ENCODE assay signal across 7 mouse cellular contexts in the genomic region with DNA sequence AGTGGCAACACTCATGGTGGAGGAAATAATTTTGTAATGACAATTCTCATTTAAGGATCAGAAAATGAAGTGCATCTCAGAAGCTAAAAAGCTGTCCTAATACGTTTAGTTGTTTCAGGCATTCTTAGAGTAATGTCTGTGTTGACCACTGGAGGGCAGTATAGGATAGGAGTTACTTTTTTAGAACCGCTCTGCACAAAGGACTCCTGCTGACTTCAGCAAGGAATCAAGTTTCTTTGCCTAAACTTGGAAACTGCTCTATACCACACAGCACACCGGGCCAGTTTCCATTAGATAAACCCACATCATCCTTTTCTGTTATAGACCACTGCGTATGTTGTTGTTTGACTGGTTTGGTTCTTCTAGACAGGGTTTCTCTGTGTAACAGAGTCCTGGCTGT. TPM values are rescaled to one million over a fixed set of nuclear protein-coding genes. Genes with fewer than 3 reads are reported as not detected.
DNase-seq lines count a peak whose midpoint lies in the region; ATAC-seq and TF ChIP-seq lines count a peak whose summit lies in the region.

No protein-coding gene starts in this region.

- H3K36me3 ChIP-seq in MEL (ENCODE audit: control insufficient read depth in 1 of 2, insufficient read depth in 2 of 2, low read length in 2 of 2), result no peaks in the 10 kb centered on the region; a peak in 1 of 4 replicates
- H3K36me3 ChIP-seq in heart, embryonic 12.5 days, result no peaks in the 10 kb centered on the region
- no peaks in the 10 kb centered on the region for H3K36me3 ChIP-seq in kidney, embryonic 16.5 days (ENCODE audit: insufficient read depth, low read length)
- H3K36me3 ChIP-seq in liver, embryonic 14.5 days (replicated peaks; ENCODE audit: control insufficient read depth, insufficient read depth, low read depth), result no peaks in the 10 kb centered on the region

- ATAC-seq in heart, embryonic 12.5 days (ENCODE audit: insufficient number of reproducible peaks, low FRiP score), result peak; percentile 48; the same call in 1 of the 2 replicates
- ATAC-seq in kidney, embryonic 16.5 days (ENCODE audit: low FRiP score, low TSS enrichment), result peak; percentile 67; the same call in 1 of the 2 replicates
- ATAC-seq in liver, embryonic 14.5 days (ENCODE audit: insufficient read depth), result no peak; the same call in 1 of the 2 replicates
- ATAC-seq in neutrophil, adult 5-6 weeks (ENCODE audit: extremely low read depth, insufficient number of reproducible peaks, low FRiP score, poor library complexity, severe bottlenecking), result peak; percentile 84

- H3K27ac ChIP-seq in MEL (ENCODE audit: control insufficient read depth, low read depth, low read length), result no peak overlapping the region
- no peak overlapping the region for H3K27ac ChIP-seq in heart, embryonic 12.5 days (ENCODE audit: poor library complexity, severe bottlenecking)
- no peak overlapping the region for H3K27ac ChIP-seq in kidney, embryonic 16.5 days (ENCODE audit: low read length)
- no peak overlapping the region for H3K27ac ChIP-seq in liver, embryonic 14.5 days

- no peaks in the 10 kb centered on the region for H3K9me3 ChIP-seq in MEL (replicated peaks; ENCODE audit: insufficient read depth, low read length)
- H3K9me3 ChIP-seq in heart, embryonic 12.5 days (replicated peaks), result no peaks in the 10 kb centered on the region
- no peaks in the 10 kb centered on the region for H3K9me3 ChIP-seq in kidney, embryonic 16.5 days (ENCODE audit: low read length)
- no peaks in the 10 kb centered on the region for H3K9me3 ChIP-seq in liver, embryonic 14.5 days (ENCODE audit: control insufficient read depth, low read length)

- no peak overlapping the region for H3K9ac ChIP-seq in MEL (ENCODE audit: control insufficient read depth, low read depth, low read length, poor library complexity, severe bottlenecking)
- no peak overlapping the region for H3K9ac ChIP-seq in heart, embryonic 12.5 days
- no peak overlapping the region for H3K9ac ChIP-seq in kidney, embryonic 16.5 days (replicated peaks; ENCODE audit: low read length)
- H3K9ac ChIP-seq in liver, embryonic 14.5 days (replicated peaks), result no peak overlapping the region

- TF ChIP-seq EP300 in MEL (IDR thresholded peaks at IDR 0.05; ENCODE audit: low read depth in 1 of 2, low read length in 2 of 2), result no peak
- TF ChIP-seq EP300 in liver, embryonic 14.5 days (IDR thresholded peaks at IDR 0.05; ENCODE audit: low read depth), result no peak

- no peak for TF ChIP-seq POLR2A in MEL (IDR thresholded peaks at IDR 0.05; ENCODE audit: control insufficient read depth in 1 of 2, insufficient read depth in 1 of 2, low read depth in 1 of 2, low read length in 2 of 2, poor library complexity in 1 of 2)

- peak; percentile 85 for DNase-seq in CD4-positive, CD25-positive, alpha-beta regulatory T cell, adult 2 months (ENCODE audit: low read depth, low spot score)
- peak; percentile 86 for DNase-seq in MEL (ENCODE audit: low read depth, low spot score)
- peak; percentile 84 for DNase-seq in embryo, embryonic 10 days (ENCODE audit: low spot score)
- peak; percentile 45 to 50 (median 49) for DNase-seq in liver, embryonic 14.5 days (ENCODE audit: low read depth in 3 of 3, low spot score in 3 of 3)

- H3K79me2 ChIP-seq in MEL (ENCODE audit: control insufficient read depth, insufficient read depth, low read length, poor library complexity), result no peaks in the 10 kb centered on the region

- no peak overlapping the region for H3K4me2 ChIP-seq in heart, embryonic 12.5 days
- no peak overlapping the region for H3K4me2 ChIP-seq in kidney, embryonic 16.5 days (replicated peaks; ENCODE audit: low read depth, low read length)
- no peak overlapping the region for H3K4me2 ChIP-seq in liver, embryonic 14.5 days (ENCODE audit: low read depth)

- H3K4me1 ChIP-seq in MEL (ENCODE audit: control insufficient read depth in 1 of 2, insufficient read depth in 2 of 2, low read length in 2 of 2), result no peaks in the 10 kb centered on the region
- no peaks in the 10 kb centered on the region for H3K4me1 ChIP-seq in heart, embryonic 12.5 days (replicated peaks)
- no peaks in the 10 kb centered on the region for H3K4me1 ChIP-seq in kidney, embryonic 16.5 days (ENCODE audit: insufficient read depth, low read length)
- H3K4me1 ChIP-seq in liver, embryonic 14.5 days (replicated peaks; ENCODE audit: control insufficient read depth in 2 of 2, insufficient read depth in 2 of 2, low read length in 1 of 2), result peaks cover 2 to 3% of the 10 kb centered on the region in 2 experiments; a peak in 2 of 4 replicates

- no peak overlapping the region for H3K4me3 ChIP-seq in MEL (ENCODE audit: control insufficient read depth in 1 of 2, insufficient read depth in 1 of 2, low read depth in 2 of 2, low read length in 2 of 2)
- no peak overlapping the region for H3K4me3 ChIP-seq in heart, embryonic 12.5 days
- no peak overlapping the region for H3K4me3 ChIP-seq in kidney, embryonic 16.5 days (ENCODE audit: low read length)
- no peak overlapping the region for H3K4me3 ChIP-seq in liver, embryonic 14.5 days (ENCODE audit: insufficient read depth in 1 of 2, low read depth in 2 of 2, low read length in 2 of 2)

- TF ChIP-seq CTCF in MEL (IDR thresholded peaks at IDR 0.05 in 2 of 3, conservative IDR thresholded peaks at IDR 0.05 in 1 of 3; ENCODE audit: control insufficient read depth in 1 of 3, insufficient read depth in 1 of 3, low read depth in 2 of 3, low read length in 3 of 3, poor library complexity in 1 of 3, severe bottlenecking in 1 of 3), result peak; percentile 39 to 90 (median 62)
- TF ChIP-seq CTCF in liver, embryonic 14.5 days (IDR thresholded peaks at IDR 0.05; ENCODE audit: low read depth), result peak; percentile 68

- 27% methylated on average over 4 of the region's 4 CpGs for WGBS in heart, embryonic 12.5 days
- WGBS in kidney, embryonic 16.5 days, result 23% methylated on average over 4 of the region's 4 CpGs
- 22% methylated on average over 4 of the region's 4 CpGs for WGBS in liver, embryonic 14.5 days (ENCODE audit: insufficient replicate concordance)

- no peaks in the 10 kb centered on the region for H3K27me3 ChIP-seq in MEL (ENCODE audit: control insufficient read depth in 1 of 2, insufficient read depth in 2 of 2, low read length in 2 of 2)
- no peaks in the 10 kb centered on the region for H3K27me3 ChIP-seq in heart, embryonic 12.5 days (replicated peaks)
- H3K27me3 ChIP-seq in kidney, embryonic 16.5 days (ENCODE audit: insufficient read depth, low read length), result no peaks in the 10 kb centered on the region
- no peaks in the 10 kb centered on the region for H3K27me3 ChIP-seq in liver, embryonic 14.5 days (ENCODE audit: control insufficient read depth, insufficient read depth, low read length)

- peak; percentile 96 for TF ChIP-seq RAD21 in MEL (IDR thresholded peaks at IDR 0.05; ENCODE audit: low read depth, low read length)

TF ChIP-seq in MEL, 35 proteins besides CTCF, POLR2A, EP300 and RAD21:
- TF ChIP-seq CHD2 (IDR thresholded peaks at IDR 0.05; ENCODE audit: low read length), result no peak
- TF ChIP-seq SMC3 (IDR thresholded peaks at IDR 0.05; ENCODE audit: low read depth, low read length), result peak; percentile 86
- TF ChIP-seq ZC3H11A (IDR thresholded peaks at IDR 0.05; ENCODE audit: low read depth, low read length), result peak; percentile 93

RNA-seq across cellular contexts. Expression of gene Sf3b5, which starts 11.4 kb away (rescaled TPM):
- 16.6 and 17.5 TPM in 2 replicates for total RNA-seq in MEL (2012; rRNA removed)
- 10 to 100 TPM in 1 of 2 experiments, not detected in 1; 57.4 TPM for polyA plus RNA-seq in MEL (2012; ENCODE audit: insufficient read depth in 1 of 2, insufficient read length in 2 of 2, low read depth in 1 of 2, low replicate concordance in 2 of 2, missing spikeins in 1 of 2)
- polyA plus RNA-seq in heart, embryonic 12.5 days (2016; fragmentation: Nextera tagmentation; extraction: Ambion mirVana), result 29.6 and 30.7 TPM in 2 replicates
- 35.1 and 38.0 TPM in 2 replicates for polyA plus RNA-seq in kidney, embryonic 16.5 days (2015; fragmentation: Nextera tagmentation; extraction: Ambion mirVana)
- polyA plus RNA-seq in liver, embryonic 14.5 days (2012; rRNA removed), result 22.5 and 27.8 TPM in 2 replicates
- polyA plus RNA-seq in liver, embryonic 14.5 days (2014; fragmentation: Nextera tagmentation; extraction: Ambion mirVana), result 23.1 and 24.9 TPM in 2 replicates
- total RNA-seq in neutrophil, adult 5-6 weeks (2017), result 6.5 and 9.1 TPM in 2 replicates

RNA-seq across cellular contexts. Expression of gene Plagl1, which starts 43.7 kb away (rescaled TPM):
- total RNA-seq in MEL (2012; rRNA removed), result not detected in 2 replicates
- polyA plus RNA-seq in MEL (2012; ENCODE audit: insufficient read depth in 1 of 2, insufficient read length in 2 of 2, low read depth in 1 of 2, low replicate concordance in 2 of 2, missing spikeins in 1 of 2), result not detected
- polyA plus RNA-seq in heart, embryonic 12.5 days (2016; fragmentation: Nextera tagmentation; extraction: Ambion mirVana), result 257 and 286 TPM in 2 replicates
- 83.8 and 93.0 TPM in 2 replicates for polyA plus RNA-seq in kidney, embryonic 16.5 days (2015; fragmentation: Nextera tagmentation; extraction: Ambion mirVana)
- 41.0 and 47.0 TPM in 2 replicates for polyA plus RNA-seq in liver, embryonic 14.5 days (2012; rRNA removed)
- 26.3 and 27.5 TPM in 2 replicates for polyA plus RNA-seq in liver, embryonic 14.5 days (2014; fragmentation: Nextera tagmentation; extraction: Ambion mirVana)
- 0.12 TPM in 1 of 2 replicates, not detected in the other for total RNA-seq in neutrophil, adult 5-6 weeks (2017)

RNA-seq across cellular contexts. Expression of gene Stx11, which starts 52.5 kb away (rescaled TPM):
- 1.9 and 3.2 TPM in 2 replicates for total RNA-seq in MEL (2012; rRNA removed)
- polyA plus RNA-seq in MEL (2012; ENCODE audit: insufficient read depth in 1 of 2, insufficient read length in 2 of 2, low read depth in 1 of 2, low replicate concordance in 2 of 2, missing spikeins in 1 of 2), result 1 to 10 TPM in 1 of 2 experiments, not detected in 1; 2.9 TPM
- polyA plus RNA-seq in heart, embryonic 12.5 days (2016; fragmentation: Nextera tagmentation; extraction: Ambion mirVana), result 5.5 and 6.4 TPM in 2 replicates
- polyA plus RNA-seq in kidney, embryonic 16.5 days (2015; fragmentation: Nextera tagmentation; extraction: Ambion mirVana), result 2.3 and 2.4 TPM in 2 replicates
- polyA plus RNA-seq in liver, embryonic 14.5 days (2012; rRNA removed), result 5.7 and 6.1 TPM in 2 replicates
- polyA plus RNA-seq in liver, embryonic 14.5 days (2014; fragmentation: Nextera tagmentation; extraction: Ambion mirVana), result 12.3 and 13.1 TPM in 2 replicates
- total RNA-seq in neutrophil, adult 5-6 weeks (2017), result 67.7 and 67.8 TPM in 2 replicates

Comparison
In these comparisons a context has a peak if more than half of its experiments do, and no peak if none do; other contexts are left out.
1. RNA of gene Plagl1, which starts 43.7 kb away (polyA plus RNA-seq): 257 to 286 TPM in heart, embryonic 12.5 days, 83.8 to 93.0 TPM in kidney, embryonic 16.5 days and 26.3 to 47.0 TPM in liver, embryonic 14.5 days; not detected in MEL; every median in the first group is over 10 times any median in the second.
2. Peak in every context shown above with its lines, with median percentiles within 50 percentile points of each other: DNase-seq.